Mouse (Mus musculus) stomach, embryonic 15.5 days (tissue): ENCODE data around the gene Slc15a2. TPM values are rescaled to one million over a fixed set of nuclear protein-coding genes. Genes with fewer than 3 reads are reported as not detected.

Source experiments
- ATAC-seq: fragments of 200-750 bp; cut with Nextera tagmentation; 2 replicates; pipeline ENCODE4 v1.8.0; 2017; ENCODE audit warnings: low read depth, moderate number of reproducible peaks, moderate TSS enrichment; ENCODE audit not compliant: insufficient read depth, low FRiP score
- H3K27ac ChIP-seq: fragments of 300-500 bp; sonication (generic); 2 replicates; pipeline ENCODE4 v1.5.1; 2015; ENCODE audit warnings: mild to moderate bottlenecking, inconsistent platforms
- H3K27me3 ChIP-seq: fragments of 300-500 bp; sonication (generic); replicated peaks from 2 replicates; pipeline ENCODE4 v1.6.1; 2015; ENCODE audit warnings: inconsistent platforms
- H3K36me3 ChIP-seq: fragments of 300-500 bp; sonication (generic); 2 replicates; pipeline ENCODE4 v1.6.1; 2015; ENCODE audit warnings: inconsistent platforms
- H3K4me1 ChIP-seq: fragments of 300-500 bp; sonication (generic); 2 replicates; pipeline ENCODE4 v1.6.1; 2015; ENCODE audit warnings: inconsistent platforms
- H3K4me2 ChIP-seq: fragments of 300-500 bp; sonication (generic); 2 replicates; pipeline ENCODE4 v1.6.1; 2015; ENCODE audit warnings: mild to moderate bottlenecking, inconsistent platforms
- H3K4me3 ChIP-seq: fragments of 300-500 bp; sonication (generic); replicated peaks from 2 replicates; pipeline ENCODE4 v1.5.1; 2015; ENCODE audit warnings: inconsistent platforms
- H3K9ac ChIP-seq: fragments of 300-500 bp; sonication (generic); 2 replicates; pipeline ENCODE4 v1.6.1; 2015; ENCODE audit warnings: inconsistent platforms
- H3K9me3 ChIP-seq: fragments of 300-500 bp; sonication (generic); 2 replicates; pipeline ENCODE4 v1.6.1; 2016; ENCODE audit warnings: inconsistent platforms
- WGBS: fragments of 180-500 bp; shearing (Covaris S2); methylation state at CpG from one replicate; pipeline ENCODE4 v1.1.7; 2015; 5-methylcytosine and 5-hydroxymethylcytosine counted together
- polyA plus RNA-seq: library from polyadenylated mRNA; unstranded; fragments of >200 nt; fragmentation: Nextera tagmentation; extraction: Ambion mirVana; gene quantifications from 2 replicates; pipeline ENCODE4 v1.2.1, GENCODE M21; 2015

The Slc15a2 gene
- polyA plus RNA-seq = 3.4 and 3.6 TPM in 2 replicates

- Histone ChIP-seq H3K36me3 (no peaks in the 10 kb centered on the region), H3K9me3 (no peaks in the 10 kb centered on the region), H3K27me3 (no peaks in the 10 kb centered on the region), H3K4me3 (no peak within 1 kb of the TSS), H3K4me2 (peak within 1 kb of the TSS; percentile 10; the same call in 1 of the 2 replicates), H3K4me1 (no peaks in the 10 kb centered on the region), H3K9ac (no peak within 1 kb of the TSS), H3K27ac (no peak within 1 kb of the TSS)
- WGBS = 58% methylated on average over 10 of the region's 10 CpGs
- no peak for ATAC-seq
Observed at GRCm38 (mm10) chr16:36784594-36785313, at the start of gene Slc15a2. TSS of gene Slc15a2 (minus strand) at chr16:36784962.

GRCm38 (mm10) chr16:36828820-36829219, 44.1 kb upstream of the Slc15a2 start:
- ATAC-seq = no peak
- no peak overlapping the region for H3K27ac ChIP-seq

GRCm38 (mm10) chr16:36828054-36828786, 43.5 kb upstream of the Slc15a2 start, which contains the start of gene Iqcb1:
TSS of gene Iqcb1 (plus strand) at chr16:36828385.
- peak within 1 kb of the TSS; percentile 89 for H3K9ac ChIP-seq

More at GRCm38 (mm10) chr16:36828820-36829219, 44.1 kb upstream of the Slc15a2 start:
- Histone ChIP-seq H3K4me1 (peaks cover 4% of the 10 kb centered on the region; the same call in 1 of the 2 replicates), H3K9me3 (no peaks in the 10 kb centered on the region), H3K9ac (peak overlapping the region; percentile 89), H3K4me2 (peak overlapping the region; percentile 93), H3K36me3 (no peaks in the 10 kb centered on the region), H3K4me3 (peak overlapping the region; percentile 76), H3K27me3 (0 out of 2 replicates have a peak, but pooled peaks cover 3% of the 10 kb centered on the region)
- 4% methylated on average over 11 of the region's 11 CpGs for WGBS

GRCm38 (mm10) chr16:36827611-36828053, 42.9 kb upstream of the Slc15a2 start:
- peak overlapping the region; percentile 93 for H3K4me2 ChIP-seq
- no peak; the same call in 1 of the 2 replicates for ATAC-seq
- H3K27ac ChIP-seq = no peak overlapping the region
- 8% methylated on average over 11 of the region's 11 CpGs for WGBS
- H3K9ac ChIP-seq = peak overlapping the region; percentile 34
- no peaks in the 10 kb centered on the region for H3K36me3 ChIP-seq
- H3K4me3 ChIP-seq = peak overlapping the region; percentile 76
- H3K4me1 ChIP-seq = peaks cover 4% of the 10 kb centered on the region; the same call in 1 of the 2 replicates
- H3K9me3 ChIP-seq = no peaks in the 10 kb centered on the region
- 0 out of 2 replicates have a peak, but pooled peaks cover 3% of the 10 kb centered on the region for H3K27me3 ChIP-seq

More at GRCm38 (mm10) chr16:36828054-36828786, 43.5 kb upstream of the Slc15a2 start, which contains the start of gene Iqcb1:
- ATAC-seq = peak; percentile 99
- Histone ChIP-seq H3K36me3 (no peaks in the 10 kb centered on the region), H3K4me2 (peak within 1 kb of the TSS; percentile 93), H3K27me3 (0 out of 2 replicates have a peak, but pooled peaks cover 3% of the 10 kb centered on the region), H3K27ac (peak within 1 kb of the TSS; percentile 42; the same call in 1 of the 2 replicates), H3K4me3 (peak within 1 kb of the TSS; percentile 76), H3K4me1 (peaks cover 4% of the 10 kb centered on the region; the same call in 1 of the 2 replicates), H3K9me3 (no peaks in the 10 kb centered on the region)
- WGBS = under 1% methylated on average over 60 of the region's 64 CpGs

- Histone ChIP-seq H3K9ac (no peak overlapping the region), H3K4me3 (no peak overlapping the region), H3K27ac (no peak overlapping the region), H3K36me3 (no peaks in the 10 kb centered on the region), H3K4me2 (no peak overlapping the region), H3K4me1 (no peaks in the 10 kb centered on the region), H3K9me3 (no peaks in the 10 kb centered on the region), H3K27me3 (no peaks in the 10 kb centered on the region)
- ATAC-seq = no peak; the same call in 1 of the 2 replicates
- WGBS = 1% methylated on average over 3 of the region's 3 CpGs
Observed at GRCm38 (mm10) chr16:36821474-36821873, 36.7 kb upstream of the Slc15a2 start.

- no peak overlapping the region for H3K9ac ChIP-seq
- H3K4me2 ChIP-seq = no peak overlapping the region
- H3K4me1 ChIP-seq = no peaks in the 10 kb centered on the region
- ATAC-seq = no peak
- no peaks in the 10 kb centered on the region for H3K27me3 ChIP-seq
- H3K4me3 ChIP-seq = no peak overlapping the region
- H3K36me3 ChIP-seq = no peaks in the 10 kb centered on the region
- H3K9me3 ChIP-seq = no peaks in the 10 kb centered on the region
- WGBS = 79% methylated on average over 3 of the region's 3 CpGs
- H3K27ac ChIP-seq = no peak overlapping the region
Observed at GRCm38 (mm10) chr16:36820747-36821146, 36.0 kb upstream of the Slc15a2 start.

GRCm38 (mm10) chr16:36820016-36820415, 35.3 kb upstream of the Slc15a2 start:
- ATAC-seq = no peak
- Histone ChIP-seq H3K9me3 (no peaks in the 10 kb centered on the region), H3K4me3 (no peak overlapping the region), H3K4me1 (no peaks in the 10 kb centered on the region), H3K4me2 (no peak overlapping the region), H3K27me3 (no peaks in the 10 kb centered on the region), H3K36me3 (no peaks in the 10 kb centered on the region), H3K27ac (no peak overlapping the region), H3K9ac (no peak overlapping the region)
- 72% methylated on average over 6 of the region's 6 CpGs for WGBS

GRCm38 (mm10) chr16:36817321-36817926, 32.7 kb upstream of the Slc15a2 start:
- no peaks in the 10 kb centered on the region for H3K36me3 ChIP-seq
- H3K4me2 ChIP-seq = no peak overlapping the region
- H3K4me3 ChIP-seq = no peak overlapping the region
- H3K27ac ChIP-seq = no peak overlapping the region
- no peak overlapping the region for H3K9ac ChIP-seq
- H3K4me1 ChIP-seq = no peaks in the 10 kb centered on the region
- peak; percentile 86; the same call in 1 of the 2 replicates for ATAC-seq
- no peaks in the 10 kb centered on the region for H3K9me3 ChIP-seq
- WGBS = 11% methylated on average over 7 of the region's 7 CpGs
- no peaks in the 10 kb centered on the region for H3K27me3 ChIP-seq

- no peak overlapping the region for H3K9ac ChIP-seq
- H3K36me3 ChIP-seq = no peaks in the 10 kb centered on the region
Observed at GRCm38 (mm10) chr16:36816916-36817315, 32.2 kb upstream of the Slc15a2 start.

GRCm38 (mm10) chr16:36813680-36814079, 28.9 kb upstream of the Slc15a2 start:
- Histone ChIP-seq H3K9ac (no peak overlapping the region), H3K27me3 (no peaks in the 10 kb centered on the region), H3K4me3 (no peak overlapping the region), H3K9me3 (no peaks in the 10 kb centered on the region), H3K36me3 (no peaks in the 10 kb centered on the region), H3K4me1 (no peaks in the 10 kb centered on the region), H3K27ac (no peak overlapping the region), H3K4me2 (no peak overlapping the region)
- ATAC-seq = no peak
- 64% methylated on average over 3 of the region's 3 CpGs for WGBS

More at GRCm38 (mm10) chr16:36816916-36817315, 32.2 kb upstream of the Slc15a2 start:
- Histone ChIP-seq H3K27ac (no peak overlapping the region), H3K27me3 (no peaks in the 10 kb centered on the region), H3K4me2 (no peak overlapping the region), H3K4me1 (no peaks in the 10 kb centered on the region), H3K4me3 (no peak overlapping the region), H3K9me3 (no peaks in the 10 kb centered on the region)
- ATAC-seq = no peak

- Histone ChIP-seq H3K27me3 (no peaks in the 10 kb centered on the region), H3K4me3 (no peak overlapping the region), H3K36me3 (no peaks in the 10 kb centered on the region), H3K27ac (no peak overlapping the region), H3K9ac (no peak overlapping the region), H3K9me3 (no peaks in the 10 kb centered on the region), H3K4me2 (no peak overlapping the region), H3K4me1 (no peaks in the 10 kb centered on the region)
- WGBS = 75% methylated on average over 3 of the region's 3 CpGs
- no peak for ATAC-seq
Observed at GRCm38 (mm10) chr16:36808616-36809015, 23.9 kb upstream of the Slc15a2 start.
